Mouse (Mus musculus) kidney, adult 2 months (tissue): ENCODE data around the gene Nlgn2. TPM values are rescaled to one million over a fixed set of nuclear protein-coding genes. Genes with fewer than 3 reads are reported as not detected.
A peak's percentile ranks its signal among the peaks of the same experiment; 100 is the strongest.

Experiments
- DNase-seq: peaks from one replicate; pipeline ENCODE4 v3.0.0; 2021
- H3K27ac ChIP-seq: fragments of 200-500 bp; 2 replicates; pipeline ENCODE4 v1.5.1; 2012; ENCODE audit warnings: low read depth, low read length, control low read depth, inconsistent platforms; ENCODE audit not compliant: insufficient read depth
- H3K27me3 ChIP-seq: fragments of 200-500 bp; replicated peaks from 2 replicates; pipeline ENCODE4 v1.6.1; 2012; ENCODE audit warnings: mild to moderate bottlenecking, moderate library complexity, low read length, inconsistent platforms; ENCODE audit not compliant: control insufficient read depth, insufficient read depth
- H3K36me3 ChIP-seq: fragments of 200-500 bp; 2 replicates; pipeline ENCODE4 v1.6.1; 2012; ENCODE audit warnings: mild to moderate bottlenecking, moderate library complexity, low read length, inconsistent platforms; ENCODE audit not compliant: control insufficient read depth, insufficient read depth
- H3K4me1 ChIP-seq: fragments of 200-500 bp; 2 replicates; pipeline ENCODE4 v1.6.1; 2011; ENCODE audit warnings: low read length; ENCODE audit not compliant: control insufficient read depth, insufficient read depth
- H3K4me3 ChIP-seq: fragments of 200-500 bp; 2 replicates; pipeline ENCODE4 v1.5.1; 2011; ENCODE audit warnings: mild to moderate bottlenecking, low read depth, low read length, control low read depth; ENCODE audit not compliant: insufficient read depth
- CTCF ChIP-seq: fragments of 200-500 bp; conservative IDR thresholded peaks from 2 replicates; pipeline ENCODE4 v1.5.1; 2011; ENCODE audit warnings: low read depth, mild to moderate bottlenecking, control low read depth, low read length, moderate library complexity, mixed read lengths; ENCODE audit not compliant: insufficient read depth, insufficient read length
- POLR2A ChIP-seq: fragments of 200-500 bp; IDR thresholded peaks from one replicate; pipeline ENCODE4 v1.6.1; 2011; ENCODE audit warnings: low read depth, low read length, control low read depth
- WGBS: fragments of 180-500 bp; shearing (Covaris S2); methylation state at CpG from one replicate; pipeline ENCODE4 v1.1.7; 2018; 5-methylcytosine and 5-hydroxymethylcytosine counted together
- polyA plus RNA-seq: library from polyadenylated mRNA; depleted of rRNA; stranded (reverse); fragments of >200 nt; gene quantifications from 2 replicates; pipeline ENCODE4 v1.2.3, GENCODE M21; 2012

Gene Nlgn2
- polyA plus RNA-seq, 1 experiment: 6.4 TPM

DNA sequence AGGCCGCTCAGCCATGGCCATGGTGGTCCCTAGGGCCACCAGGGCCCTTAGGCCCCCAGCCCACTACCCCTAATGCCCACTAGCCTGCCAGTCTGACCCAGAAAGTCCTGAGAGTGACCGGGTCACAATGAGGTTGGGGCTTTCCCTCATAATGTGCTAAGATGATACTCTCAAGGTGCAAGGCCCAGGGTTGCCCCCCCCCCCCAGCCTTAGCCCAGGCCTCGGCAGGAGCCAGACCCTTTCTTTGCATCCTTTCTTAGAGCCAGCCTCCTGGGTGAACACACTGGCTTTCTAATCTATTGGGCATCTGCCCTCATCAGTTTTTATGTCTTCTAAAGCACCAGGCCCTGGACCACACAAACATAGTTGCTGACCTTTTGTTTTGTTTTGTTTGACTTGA, 15.5 kb downstream of the Nlgn2 start, which contains the start of gene Spem1:
Spem1 (minus strand) TSS at position 101 of the 400 bp plus-strand sequence.
- Histone ChIP-seq H3K4me1 (no peaks in the 10 kb centered on the region), H3K27ac (no peak within 1 kb of the TSS), H3K4me3 (no peak within 1 kb of the TSS), H3K27me3 (no peaks in the 10 kb centered on the region), H3K36me3 (no peaks in the 10 kb centered on the region)
- DNase-seq: no peak
- no peak for TF ChIP-seq CTCF
- no peak for TF ChIP-seq POLR2A
- 86% methylated on average over 3 of the region's 3 CpGs for WGBS

DNA sequence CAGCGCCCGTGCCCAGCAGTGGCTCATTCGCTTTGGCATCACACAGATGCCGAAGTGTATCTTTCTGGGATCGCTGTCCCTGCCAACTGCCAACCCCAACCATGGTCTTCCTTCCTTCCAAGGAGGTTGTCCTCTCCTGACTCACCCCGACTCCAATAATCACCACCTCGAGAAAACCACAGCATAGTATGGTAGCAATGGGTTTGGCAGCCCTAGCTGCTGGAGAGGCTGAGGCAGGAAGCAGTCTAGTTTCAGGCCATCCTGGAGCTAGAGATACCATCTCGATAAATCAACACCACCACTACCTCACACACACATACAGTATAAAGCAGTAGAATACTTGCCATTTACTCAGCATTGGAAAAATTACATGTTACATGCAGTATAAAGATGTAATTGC, 18.7 kb downstream of the Nlgn2 start:
- H3K36me3 ChIP-seq: no peaks in the 10 kb centered on the region
- TF ChIP-seq CTCF: no peak
- no peak for TF ChIP-seq POLR2A
- H3K27me3 ChIP-seq: no peaks in the 10 kb centered on the region
- no peak overlapping the region for H3K27ac ChIP-seq
- no peak for DNase-seq
- H3K4me3 ChIP-seq: no peak overlapping the region
- H3K4me1 ChIP-seq: no peaks in the 10 kb centered on the region
- 87% methylated on average over 8 of the region's 8 CpGs for WGBS

GRCm38 (mm10) chr11:69818365-69818764, 19.2 kb downstream of the Nlgn2 start, which contains the start of gene Spem2:
Gene Spem2 (minus strand): TSS chr11:69818465.
- TF ChIP-seq POLR2A: no peak
- TF ChIP-seq CTCF: no peak
- H3K27ac ChIP-seq: no peak within 1 kb of the TSS
- no peaks in the 10 kb centered on the region for H3K36me3 ChIP-seq
- no peak for DNase-seq
- 80% methylated on average over 2 of the region's 2 CpGs for WGBS
- H3K4me3 ChIP-seq: no peak within 1 kb of the TSS
- H3K4me1 ChIP-seq: no peaks in the 10 kb centered on the region
- H3K27me3 ChIP-seq: no peaks in the 10 kb centered on the region

DNA sequence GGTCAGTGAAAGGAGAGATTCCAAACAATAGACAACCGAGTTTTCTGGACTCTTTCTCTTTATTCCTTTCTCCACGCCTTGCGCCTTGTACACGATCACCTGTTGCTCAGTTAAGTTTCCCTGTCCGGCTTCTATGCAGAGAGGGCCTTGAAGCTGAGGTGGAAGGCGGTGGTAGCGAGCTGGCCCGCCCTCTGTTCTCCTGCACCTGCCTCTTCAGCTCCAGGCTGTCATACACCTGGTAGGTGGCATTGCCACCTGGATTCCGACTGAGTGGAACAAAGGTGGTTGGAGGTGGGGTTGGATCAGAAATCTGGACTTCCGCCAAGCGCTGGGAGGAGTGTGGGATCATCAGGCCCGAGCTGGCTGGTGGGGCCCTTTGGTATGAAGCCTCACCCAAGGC, 21.1 kb downstream of the Nlgn2 start:
- Histone ChIP-seq H3K4me1 (no peaks in the 10 kb centered on the region), H3K27me3 (no peaks in the 10 kb centered on the region), H3K36me3 (no peaks in the 10 kb centered on the region), H3K4me3 (no peak overlapping the region), H3K27ac (no peak overlapping the region)
- no peak for TF ChIP-seq CTCF
- no peak for DNase-seq
- WGBS: 90% methylated on average over 12 of the region's 12 CpGs

GRCm38 (mm10) chr11:69815155-69815554, 22.4 kb downstream of the Nlgn2 start, which contains the start of gene Gm39566:
Gene Gm39566 (minus strand): TSS chr11:69815298.
- no peak within 1 kb of the TSS for H3K27ac ChIP-seq
- no peak for DNase-seq

GRCm38 (mm10) chr11:69810280-69810679, 27.3 kb downstream of the Nlgn2 start:
- no peak overlapping the region for H3K4me3 ChIP-seq
- DNase-seq: no peak
- no peak for TF ChIP-seq POLR2A
- TF ChIP-seq CTCF: 0 out of 2 replicates have a peak, but pooled peaks have one; percentile 10
- no peaks in the 10 kb centered on the region for H3K4me1 ChIP-seq
- no peaks in the 10 kb centered on the region for H3K27me3 ChIP-seq
- no peak overlapping the region for H3K27ac ChIP-seq
- H3K36me3 ChIP-seq: no peaks in the 10 kb centered on the region

More at GRCm38 (mm10) chr11:69815155-69815554, 22.4 kb downstream of the Nlgn2 start, which contains the start of gene Gm39566:
- Histone ChIP-seq H3K27me3 (no peaks in the 10 kb centered on the region), H3K4me3 (no peak within 1 kb of the TSS), H3K4me1 (no peaks in the 10 kb centered on the region), H3K36me3 (no peaks in the 10 kb centered on the region)
- 44% methylated on average over 10 of the region's 10 CpGs for WGBS
- TF ChIP-seq CTCF (no peak), POLR2A (no peak)

DNA sequence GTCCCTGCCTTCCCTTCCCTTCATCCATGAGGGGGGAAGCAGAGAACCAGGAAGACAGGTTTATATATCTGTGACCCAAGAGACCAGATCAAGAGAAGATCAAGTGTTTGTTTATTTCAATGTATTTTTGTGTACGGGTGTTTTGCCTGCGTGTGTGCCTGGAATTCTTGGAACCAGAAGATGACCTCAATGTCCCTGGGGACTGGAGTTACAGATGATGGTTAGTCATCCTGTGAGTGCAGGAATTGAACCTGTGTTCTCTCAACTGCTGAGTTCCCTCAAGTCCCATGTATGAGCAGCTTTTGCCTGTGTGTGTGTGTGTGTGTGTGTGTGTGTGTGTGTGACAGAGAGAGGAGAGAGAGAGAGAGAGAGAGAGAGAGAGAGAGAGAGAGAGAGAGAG, 29.9 kb downstream of the Nlgn2 start:
- Histone ChIP-seq H3K4me1 (peaks cover 16% of the 10 kb centered on the region; the same call in 1 of the 2 replicates), H3K27me3 (no peaks in the 10 kb centered on the region), H3K36me3 (no peaks in the 10 kb centered on the region), H3K4me3 (no peak overlapping the region), H3K27ac (no peak overlapping the region)
- DNase-seq: no peak
- TF ChIP-seq POLR2A (no peak), CTCF (no peak)
- WGBS: 76% methylated on average over 2 of the region's 2 CpGs
